Mouse (Mus musculus): ENCODE measurements around the gene Tent2. TPM values are rescaled to one million over a fixed set of nuclear protein-coding genes. Genes with fewer than 3 reads are reported as not detected.
A peak's percentile ranks its signal among the peaks of the same experiment; 100 is the strongest.
"Not testable (repeated sequence)": the region's sequence is repeated elsewhere in the genome, so short reads cannot be mapped to it uniquely, and the experiment has no call there.

Gene Tent2
- polyA plus RNA-seq, 1 experiment from 2014 or later, result 37.4 TPM

DNA sequence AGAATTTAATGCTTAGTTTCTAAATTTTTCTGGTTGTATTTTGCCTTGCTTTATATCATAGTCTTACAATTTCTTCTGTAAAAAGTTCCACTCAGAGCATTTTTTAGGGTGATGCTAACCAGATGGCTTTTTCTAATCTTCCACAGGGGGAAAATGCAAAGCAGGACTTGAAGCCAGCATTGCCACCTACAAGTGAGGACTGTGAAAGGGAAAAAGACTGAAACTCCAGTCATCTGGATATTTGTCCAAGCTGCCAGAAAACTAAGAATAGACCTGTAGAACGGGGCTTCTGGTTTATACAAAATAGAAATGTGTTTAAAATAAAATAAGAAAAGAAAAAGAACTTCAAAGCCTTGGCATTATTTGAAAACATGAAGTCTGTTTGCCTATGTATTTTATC lies 19.6 kb upstream of the Tent2 start:
- H3K27me3 ChIP-seq (ENCODE audit: control insufficient read depth, insufficient read depth, low read length), result no peaks in the 10 kb centered on the region
- H3K27ac ChIP-seq (ENCODE audit: low read length), result no peak overlapping the region
- no peak for ATAC-seq (replicated peaks; ENCODE audit: extremely low read depth, insufficient read depth, low FRiP score)
- 42% methylated on average over 1 of the region's 1 CpGs for WGBS
- H3K4me3 ChIP-seq (ENCODE audit: low read length), result no peak overlapping the region
- no peaks in the 10 kb centered on the region for H3K36me3 ChIP-seq (ENCODE audit: control insufficient read depth, insufficient read depth)
- H3K4me2 ChIP-seq (ENCODE audit: low read depth, low read length), result no peak overlapping the region
- H3K4me1 ChIP-seq (ENCODE audit: control insufficient read depth, insufficient read depth, low read length), result no peaks in the 10 kb centered on the region
- H3K9me3 ChIP-seq (replicated peaks; ENCODE audit: control insufficient read depth, low read length), result no peaks in the 10 kb centered on the region
- H3K9ac ChIP-seq (ENCODE audit: low read length), result no peak overlapping the region

GRCm38 (mm10) chr13:93192646-93193026 lies 451 bp upstream of the Tent2 start:
- ATAC-seq (replicated peaks; ENCODE audit: extremely low read depth, insufficient read depth, low FRiP score), result no peak
- H3K27me3 ChIP-seq (ENCODE audit: control insufficient read depth, insufficient read depth, low read length), result no peaks in the 10 kb centered on the region
- H3K27ac ChIP-seq (ENCODE audit: low read length), result peak overlapping the region; percentile 91
- H3K4me1 ChIP-seq (ENCODE audit: control insufficient read depth, insufficient read depth, low read length), result peaks cover 20% of the 10 kb centered on the region
- H3K9ac ChIP-seq (ENCODE audit: low read length), result peak overlapping the region; percentile 76
- H3K4me3 ChIP-seq (ENCODE audit: low read length), result peak overlapping the region; percentile 76
- H3K9me3 ChIP-seq (replicated peaks; ENCODE audit: control insufficient read depth, low read length), result no peaks in the 10 kb centered on the region
- peak overlapping the region; percentile 81 for H3K4me2 ChIP-seq (ENCODE audit: low read depth, low read length)
- WGBS, result 68% methylated on average over 5 of the region's 5 CpGs
- peaks cover 3% of the 10 kb centered on the region; the same call in 1 of the 2 replicates for H3K36me3 ChIP-seq (ENCODE audit: control insufficient read depth, insufficient read depth)

GRCm38 (mm10) chr13:93189416-93189815 lies 2.8 kb downstream of the Tent2 start:
- Histone ChIP-seq H3K9me3 (replicated peaks; ENCODE audit: control insufficient read depth, low read length) (no peaks in the 10 kb centered on the region), H3K9ac (ENCODE audit: low read length) (no peak overlapping the region), H3K4me3 (ENCODE audit: low read length) (no peak overlapping the region), H3K36me3 (ENCODE audit: control insufficient read depth, insufficient read depth) (peaks cover 7% of the 10 kb centered on the region; the same call in 1 of the 2 replicates), H3K4me1 (ENCODE audit: control insufficient read depth, insufficient read depth, low read length) (peaks cover 20% of the 10 kb centered on the region), H3K4me2 (ENCODE audit: low read depth, low read length) (peak overlapping the region; percentile 23; the same call in 1 of the 2 replicates), H3K27me3 (ENCODE audit: control insufficient read depth, insufficient read depth, low read length) (no peaks in the 10 kb centered on the region), H3K27ac (ENCODE audit: low read length) (peak overlapping the region; percentile 39)
- WGBS, result 44% methylated on average over 2 of the region's 2 CpGs
- ATAC-seq (replicated peaks; ENCODE audit: extremely low read depth, insufficient read depth, low FRiP score), result no peak

GRCm38 (mm10) chr13:93188738-93189137 lies 3.4 kb downstream of the Tent2 start:
- H3K27ac ChIP-seq (ENCODE audit: low read length), result peak overlapping the region; percentile 39
- WGBS, result 81% methylated on average over 3 of the region's 3 CpGs

GRCm38 (mm10) chr13:93187792-93188191 lies 4.4 kb downstream of the Tent2 start:
- not testable (repeated sequence) for H3K4me2 ChIP-seq (ENCODE audit: low read depth, low read length); H3K9ac ChIP-seq (ENCODE audit: low read length); H3K9me3 ChIP-seq (replicated peaks; ENCODE audit: control insufficient read depth, low read length); H3K4me3 ChIP-seq (ENCODE audit: low read length); H3K27me3 ChIP-seq (ENCODE audit: control insufficient read depth, insufficient read depth, low read length); H3K27ac ChIP-seq (ENCODE audit: low read length); ATAC-seq (replicated peaks; ENCODE audit: extremely low read depth, insufficient read depth, low FRiP score)
- Histone ChIP-seq H3K36me3 (ENCODE audit: control insufficient read depth, insufficient read depth) (peaks cover 14% of the 10 kb centered on the region), H3K4me1 (ENCODE audit: control insufficient read depth, insufficient read depth, low read length) (peaks cover 19% of the 10 kb centered on the region)
- WGBS, result 95% methylated on average over 5 of the region's 5 CpGs

More at GRCm38 (mm10) chr13:93188738-93189137, 3.4 kb downstream of the Tent2 start:
- no peak overlapping the region for H3K4me3 ChIP-seq (ENCODE audit: low read length)
- H3K27me3 ChIP-seq (ENCODE audit: control insufficient read depth, insufficient read depth, low read length), result no peaks in the 10 kb centered on the region
- H3K36me3 ChIP-seq (ENCODE audit: control insufficient read depth, insufficient read depth), result peaks cover 7% of the 10 kb centered on the region; the same call in 1 of the 2 replicates
- H3K9me3 ChIP-seq (replicated peaks; ENCODE audit: control insufficient read depth, low read length), result no peaks in the 10 kb centered on the region
- no peak overlapping the region for H3K9ac ChIP-seq (ENCODE audit: low read length)
- no peak for ATAC-seq (replicated peaks; ENCODE audit: extremely low read depth, insufficient read depth, low FRiP score)
- 0 out of 2 replicates have a peak overlapping the region, but pooled peaks have one; percentile 12 for H3K4me2 ChIP-seq (ENCODE audit: low read depth, low read length)
- H3K4me1 ChIP-seq (ENCODE audit: control insufficient read depth, insufficient read depth, low read length), result peaks cover 20% of the 10 kb centered on the region

GRCm38 (mm10) chr13:93180351-93180750 lies 11.8 kb downstream of the Tent2 start:
- WGBS, result 91% methylated on average over 1 of the region's 1 CpGs
- Histone ChIP-seq H3K4me3 (ENCODE audit: low read length) (no peak overlapping the region), H3K27ac (ENCODE audit: low read length) (no peak overlapping the region), H3K27me3 (ENCODE audit: control insufficient read depth, insufficient read depth, low read length) (no peaks in the 10 kb centered on the region), H3K36me3 (ENCODE audit: control insufficient read depth, insufficient read depth) (peaks cover 17% of the 10 kb centered on the region), H3K4me2 (ENCODE audit: low read depth, low read length) (no peak overlapping the region), H3K9me3 (replicated peaks; ENCODE audit: control insufficient read depth, low read length) (no peaks in the 10 kb centered on the region), H3K4me1 (ENCODE audit: control insufficient read depth, insufficient read depth, low read length) (peaks cover 2% of the 10 kb centered on the region), H3K9ac (ENCODE audit: low read length) (no peak overlapping the region)
- ATAC-seq (replicated peaks; ENCODE audit: extremely low read depth, insufficient read depth, low FRiP score), result no peak

GRCm38 (mm10) chr13:93179522-93179921 lies 12.7 kb downstream of the Tent2 start:
- Histone ChIP-seq H3K4me3 (ENCODE audit: low read length) (no peak overlapping the region), H3K27ac (ENCODE audit: low read length) (no peak overlapping the region), H3K9ac (ENCODE audit: low read length) (no peak overlapping the region), H3K36me3 (ENCODE audit: control insufficient read depth, insufficient read depth) (peaks cover 12% of the 10 kb centered on the region), H3K27me3 (ENCODE audit: control insufficient read depth, insufficient read depth, low read length) (no peaks in the 10 kb centered on the region), H3K4me2 (ENCODE audit: low read depth, low read length) (no peak overlapping the region), H3K4me1 (ENCODE audit: control insufficient read depth, insufficient read depth, low read length) (peaks cover 2% of the 10 kb centered on the region), H3K9me3 (replicated peaks; ENCODE audit: control insufficient read depth, low read length) (no peaks in the 10 kb centered on the region)
- WGBS, result 87% methylated on average over 2 of the region's 2 CpGs
- ATAC-seq (replicated peaks; ENCODE audit: extremely low read depth, insufficient read depth, low FRiP score), result no peak

DNA sequence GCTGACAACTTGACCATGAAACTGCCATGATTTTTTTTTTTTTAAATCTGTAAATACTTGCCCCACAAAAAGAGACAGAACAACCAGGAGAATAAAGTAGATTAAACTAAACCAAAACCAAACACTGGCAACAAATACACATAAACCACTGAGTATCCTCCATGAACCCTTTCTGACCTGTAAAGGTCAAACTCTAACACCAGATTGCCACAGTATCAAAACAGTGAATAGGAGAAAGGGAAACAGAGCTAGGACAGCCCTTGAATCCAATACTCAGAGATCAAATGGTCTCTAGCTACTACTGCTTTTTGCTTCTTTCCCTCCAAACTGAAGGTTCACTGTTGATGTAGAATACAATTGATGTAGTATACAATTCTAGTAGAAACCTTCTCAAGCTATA lies 14.6 kb downstream of the Tent2 start:
- H3K4me1 ChIP-seq (ENCODE audit: control insufficient read depth, insufficient read depth, low read length), result peaks cover 2% of the 10 kb centered on the region
- H3K4me3 ChIP-seq (ENCODE audit: low read length), result no peak overlapping the region
- no peaks in the 10 kb centered on the region for H3K9me3 ChIP-seq (replicated peaks; ENCODE audit: control insufficient read depth, low read length)
- H3K4me2 ChIP-seq (ENCODE audit: low read depth, low read length), result no peak overlapping the region
- H3K27ac ChIP-seq (ENCODE audit: low read length), result no peak overlapping the region
- H3K9ac ChIP-seq (ENCODE audit: low read length), result no peak overlapping the region
- ATAC-seq (replicated peaks; ENCODE audit: extremely low read depth, insufficient read depth, low FRiP score), result no peak
- no peaks in the 10 kb centered on the region for H3K27me3 ChIP-seq (ENCODE audit: control insufficient read depth, insufficient read depth, low read length)
- H3K36me3 ChIP-seq (ENCODE audit: control insufficient read depth, insufficient read depth), result peaks cover 16% of the 10 kb centered on the region

DNA sequence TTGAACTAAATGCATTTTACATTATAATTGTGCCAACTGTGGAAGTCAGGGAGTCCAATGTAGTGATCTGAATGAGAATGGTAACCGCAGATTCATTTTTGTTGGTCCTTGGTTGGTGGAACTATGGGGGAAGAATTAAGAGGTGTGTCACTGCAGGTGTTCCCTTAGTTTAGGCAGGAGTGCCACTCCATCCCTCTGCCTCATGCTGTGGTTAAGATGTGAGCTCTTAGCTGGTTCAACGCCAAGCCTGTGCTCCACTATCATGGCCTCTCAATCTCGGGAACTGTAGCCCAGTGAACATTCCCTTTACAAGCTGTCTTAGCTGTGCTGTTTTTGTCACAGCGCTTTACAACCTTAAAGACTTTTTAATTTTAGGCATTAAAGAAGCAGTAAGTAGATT lies 28.9 kb downstream of the Tent2 start:
- WGBS, result 87% methylated on average over 4 of the region's 4 CpGs
- no peak overlapping the region for H3K9ac ChIP-seq (ENCODE audit: low read length)
- no peaks in the 10 kb centered on the region for H3K4me1 ChIP-seq (ENCODE audit: control insufficient read depth, insufficient read depth, low read length)
- no peak for ATAC-seq (replicated peaks; ENCODE audit: extremely low read depth, insufficient read depth, low FRiP score)
- no peak overlapping the region for H3K27ac ChIP-seq (ENCODE audit: low read length)
- no peaks in the 10 kb centered on the region for H3K27me3 ChIP-seq (ENCODE audit: control insufficient read depth, insufficient read depth, low read length)
- peaks cover 19% of the 10 kb centered on the region for H3K36me3 ChIP-seq (ENCODE audit: control insufficient read depth, insufficient read depth)
- H3K4me2 ChIP-seq (ENCODE audit: low read depth, low read length), result no peak overlapping the region
- no peaks in the 10 kb centered on the region for H3K9me3 ChIP-seq (replicated peaks; ENCODE audit: control insufficient read depth, low read length)
- H3K4me3 ChIP-seq (ENCODE audit: low read length), result no peak overlapping the region
